Comparison of ENCODE assay signal across 24 mouse cellular contexts in genomic region chr17:51741126-51741525, GRCm38 (mm10).
"Had no signal": no experiment of that assay in that cellular context is flagged by ENCODE, and none has a peak within 500 bp of the region (broad histone marks: within the 10 kb centered on the region; RNA-seq: fewer than 3 reads in every experiment).

No protein-coding gene starts in this region.

- H3K9ac ChIP-seq: forebrain, postnatal 0 days; heart, embryonic 13.5 days; heart, embryonic 15.5 days; hindbrain, embryonic 12.5 days; hindbrain, embryonic 14.5 days; intestine, embryonic 15.5 days; limb, embryonic 12.5 days; liver, embryonic 14.5 days had no signal

- H3K4me2 ChIP-seq: heart, embryonic 11.5 days; heart, embryonic 13.5 days; heart, embryonic 15.5 days; hindbrain, embryonic 12.5 days; hindbrain, embryonic 14.5 days; intestine, embryonic 15.5 days; limb, embryonic 12.5 days; liver, embryonic 11.5 days had no signal

- H3K4me3 ChIP-seq: gastrocnemius, adult 2 months; heart, adult 2 months; heart, embryonic 13.5 days; heart, embryonic 15.5 days; hindbrain, embryonic 12.5 days; intestine, embryonic 15.5 days; layer of hippocampus, adult 2 months; limb, embryonic 12.5 days had no signal

- H3K4me1 ChIP-seq: heart, embryonic 15.5 days; hindbrain, embryonic 12.5 days had no signal

- H3K36me3 ChIP-seq: intestine, embryonic 15.5 days had no signal

- H3K9me3 ChIP-seq: heart, embryonic 13.5 days; heart, embryonic 15.5 days; hindbrain, embryonic 12.5 days; intestine, embryonic 15.5 days; limb, embryonic 12.5 days had no signal

- DNase-seq: forebrain, postnatal 0 days; gastrocnemius, adult 2 months; gastrocnemius, postnatal 10 days; gastrocnemius, postnatal 25 days; heart, adult 11 months; heart, adult 2 months; heart, postnatal 14 days; heart, postnatal 36 days; kidney, postnatal 10 days; kidney, postnatal 25 days; kidney, postnatal 4 days; liver had no signal

- ATAC-seq: forebrain, postnatal 0 days; inflammation-experienced regulatory T-cells, adult 6 months; intestine, postnatal 0 days had no signal

- H3K27me3 ChIP-seq: heart, embryonic 13.5 days; heart, embryonic 15.5 days; hindbrain, embryonic 12.5 days; intestine, embryonic 15.5 days; limb, embryonic 12.5 days had no signal

- H3K27ac ChIP-seq: gastrocnemius, adult 2 months; heart, adult 2 months; heart, embryonic 13.5 days; heart, embryonic 15.5 days; hindbrain, embryonic 12.5 days; hindbrain, embryonic 14.5 days; intestine, embryonic 15.5 days; layer of hippocampus, adult 2 months; limb, embryonic 12.5 days; liver, embryonic 14.5 days had no signal
